Mouse (Mus musculus) c-Kit-positive CD71-negative TER-119-negative erythroid progenitor cells, embryonic 14.5 days (primary cell): Measurements from ENCODE around the gene Slc6a11.

Source experiments
- DNase-seq: peaks from one replicate; pipeline ENCODE4 v3.0.0-alpha.2; 2013; ENCODE audit warnings: low read depth

Slc6a11 gene

GRCm38 (mm10) chr6:114266273-114266672 lies 135.2 kb downstream of the Slc6a11 start:
- DNase-seq, result no peak

GRCm38 (mm10) chr6:114267979-114268378 lies 136.9 kb downstream of the Slc6a11 start:
- no peak for DNase-seq

GRCm38 (mm10) chr6:114269589-114269988 lies 138.5 kb downstream of the Slc6a11 start:
- DNase-seq, result no peak

GRCm38 (mm10) chr6:114270799-114271198 lies 139.8 kb downstream of the Slc6a11 start:
- no peak for DNase-seq

GRCm38 (mm10) chr6:114272279-114272678 lies 141.2 kb downstream of the Slc6a11 start:
- DNase-seq, result no peak

GRCm38 (mm10) chr6:114273997-114274728 lies 143.1 kb downstream of the Slc6a11 start:
- no peak for DNase-seq

GRCm38 (mm10) chr6:114275800-114276199 lies 144.8 kb downstream of the Slc6a11 start:
- DNase-seq, result no peak

- DNase-seq, result peak; percentile 12
These were observed 151.6 kb downstream of the Slc6a11 start, which contains the start of gene Slc6a1 for GRCm38 (mm10) chr6:114282469-114283277. Gene Slc6a1, plus strand, starts transcription at chr6:114282635.

- DNase-seq, result no peak
These were observed 152.3 kb downstream of the Slc6a11 start for GRCm38 (mm10) chr6:114283278-114283770.

GRCm38 (mm10) chr6:114283927-114284703 lies 153.1 kb downstream of the Slc6a11 start:
- DNase-seq, result no peak

- no peak for DNase-seq
These were observed 154.4 kb downstream of the Slc6a11 start for GRCm38 (mm10) chr6:114285424-114285823.

- no peak for DNase-seq
These were observed 158.1 kb downstream of the Slc6a11 start for GRCm38 (mm10) chr6:114289106-114289505.

- DNase-seq, result no peak
These were observed 159.1 kb downstream of the Slc6a11 start for GRCm38 (mm10) chr6:114290184-114290583.

GRCm38 (mm10) chr6:114290929-114291328 lies 159.9 kb downstream of the Slc6a11 start:
- no peak for DNase-seq

GRCm38 (mm10) chr6:114291396-114291795 lies 160.4 kb downstream of the Slc6a11 start:
- no peak for DNase-seq

GRCm38 (mm10) chr6:114293511-114293910 lies 162.5 kb downstream of the Slc6a11 start:
- no peak for DNase-seq

GRCm38 (mm10) chr6:114295086-114295485 lies 164.0 kb downstream of the Slc6a11 start:
- no peak for DNase-seq

- DNase-seq, result no peak
These were observed 166.4 kb downstream of the Slc6a11 start for GRCm38 (mm10) chr6:114297260-114298002.
